Mouse (Mus musculus) cerebellum, adult 2 months (tissue): ENCODE results near the gene Ppp1r14d.

Experiments
- CTCF ChIP-seq: fragments of 200-500 bp; IDR thresholded peaks from 2 replicates; pipeline ENCODE4 v1.5.1; 2011; ENCODE audit warnings: low read depth, mild to moderate bottlenecking, control low read depth, low read length, moderate library complexity, borderline replicate concordance; ENCODE audit not compliant: insufficient read depth
- POLR2A ChIP-seq: fragments of 200-500 bp; IDR thresholded peaks from 2 replicates; pipeline ENCODE4 v1.6.1; 2011; ENCODE audit warnings: low read length, control low read depth, borderline replicate concordance; ENCODE audit not compliant: insufficient read depth

DNA sequence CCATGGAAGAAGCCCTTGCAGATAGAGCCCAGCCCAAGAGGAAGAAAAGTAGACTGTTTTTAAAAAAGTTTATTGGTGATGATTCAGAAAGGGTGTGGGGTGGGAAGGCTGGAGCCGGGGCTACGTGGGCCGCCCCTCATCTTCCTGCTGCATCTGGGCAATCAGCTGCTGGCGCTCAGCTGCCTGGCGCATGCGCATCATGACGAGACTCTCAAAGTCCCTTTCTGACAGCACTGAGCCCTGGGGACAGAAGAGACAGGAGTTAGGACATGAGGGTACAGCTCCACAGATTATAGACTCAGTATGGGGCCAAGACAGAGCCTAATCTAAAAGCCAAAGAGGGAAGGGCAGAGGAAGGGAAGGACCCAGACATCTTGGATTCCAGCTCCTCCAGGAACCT, 57.3 kb downstream of the Ppp1r14d start:
- TF ChIP-seq POLR2A (no peak), CTCF (no peak)
